Mouse (Mus musculus) hematopoietic stem cell, adult 5-6 weeks (primary cell): ENCODE measurements at regions not wholly inside any gene's neighbourhood (a gene's known extent, or its start where the extent isn't known, plus 50 kb on each side); places are given as distances from the start of the nearest gene placed in this dataset.
"Not testable (repeated sequence)": the region's sequence is repeated elsewhere in the genome, so short reads cannot be mapped to it uniquely, and the experiment has no call there.

Experiments used
- ATAC-seq, 2 experiments: fragments of 125-278 bp in 1 of 2; replicated peaks in 1 of 2; 2 replicates each; pipeline ENCODE4 v1.8.0; 2016 to 2017; ENCODE audit warnings: inconsistent platforms in 2 of 2, mild to moderate bottlenecking in 2 of 2, moderate number of reproducible peaks in 2 of 2, low read depth in 1 of 2, moderate TSS enrichment in 1 of 2; ENCODE audit not compliant: low FRiP score in 2 of 2, poor library complexity in 2 of 2, severe bottlenecking in 2 of 2, insufficient read depth in 1 of 2, low TSS enrichment in 1 of 2

DNA sequence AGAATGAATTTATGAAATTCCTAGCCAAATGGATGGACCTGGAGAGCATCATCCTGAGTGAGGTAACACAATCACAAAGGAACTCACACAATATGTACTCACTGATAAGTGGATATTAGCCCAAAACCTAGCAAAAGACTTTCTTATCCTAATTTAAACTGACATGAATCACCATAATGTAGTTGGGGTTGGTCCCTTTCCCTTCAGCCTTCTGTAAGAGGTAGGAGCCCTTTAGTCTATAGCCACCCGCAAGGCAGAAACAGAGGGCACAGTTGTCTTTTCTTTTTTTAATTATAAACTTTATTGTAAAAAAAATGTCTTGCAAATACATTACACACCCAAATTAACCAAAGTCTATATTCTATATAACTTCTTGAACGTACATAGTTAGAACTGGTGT, 81.3 kb downstream of the Ogfrl1 start:
- ATAC-seq: not testable (repeated sequence)

DNA sequence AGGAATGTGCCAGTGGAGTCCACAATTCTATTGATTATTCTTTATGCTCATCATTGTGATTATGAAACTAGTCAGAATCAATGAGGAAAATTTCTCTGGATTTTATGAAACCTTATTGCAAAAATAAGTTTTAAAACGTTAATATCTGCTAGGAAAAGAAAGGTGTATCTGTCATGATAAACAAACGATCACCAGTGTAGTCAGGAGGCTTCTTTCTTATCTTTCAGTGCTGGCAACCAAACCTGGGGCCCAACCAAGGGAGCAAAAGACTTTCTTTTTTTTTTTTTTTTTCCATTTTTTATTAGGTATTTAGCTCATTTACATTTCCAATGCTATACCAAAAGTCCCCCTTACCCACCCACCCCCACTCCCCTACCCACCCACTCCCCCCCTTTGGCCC, 82.7 kb downstream of the Ogfrl1 start:
- not testable (repeated sequence) for ATAC-seq

DNA sequence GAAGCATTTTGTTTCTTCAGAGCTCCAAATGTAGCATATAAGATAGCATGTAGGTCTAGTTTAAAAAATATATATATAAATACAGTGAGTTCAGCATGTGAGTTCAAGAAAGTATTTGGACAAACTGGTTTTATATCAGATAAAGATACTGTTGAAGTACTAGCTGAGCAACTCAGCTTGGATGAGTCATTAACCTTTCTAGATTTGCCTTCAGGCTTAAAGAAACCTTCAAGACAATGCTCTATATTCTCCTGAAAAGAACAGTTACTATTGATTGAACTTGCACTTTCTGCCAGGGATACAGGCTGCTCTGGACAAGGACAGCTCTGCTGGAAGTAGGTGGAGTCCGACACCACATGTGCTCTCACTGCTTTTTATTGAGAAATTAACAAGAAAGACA, 104.9 kb downstream of the Ogfrl1 start:
- no peak for ATAC-seq

DNA sequence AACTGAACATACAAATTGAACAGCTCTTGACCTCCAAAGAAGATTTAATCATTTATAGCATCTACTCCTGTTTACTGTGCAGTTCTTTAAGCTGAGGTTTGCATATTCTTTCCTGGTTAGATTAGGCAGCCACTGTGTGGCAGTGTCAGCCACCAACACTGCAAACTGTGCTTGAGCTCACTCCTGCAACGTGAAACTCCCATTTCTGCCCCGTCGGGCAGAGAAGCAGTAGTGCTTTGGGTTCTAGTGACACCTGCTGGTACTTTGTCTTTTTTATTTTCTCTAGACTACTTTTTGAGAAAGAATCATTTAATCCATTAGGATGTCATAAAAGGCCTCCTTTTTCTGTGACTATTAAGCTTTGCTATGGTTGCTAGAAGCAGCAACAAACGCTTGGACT, 110.8 kb downstream of the Ogfrl1 start:
- peak; percentile 88 to 93 for ATAC-seq

DNA sequence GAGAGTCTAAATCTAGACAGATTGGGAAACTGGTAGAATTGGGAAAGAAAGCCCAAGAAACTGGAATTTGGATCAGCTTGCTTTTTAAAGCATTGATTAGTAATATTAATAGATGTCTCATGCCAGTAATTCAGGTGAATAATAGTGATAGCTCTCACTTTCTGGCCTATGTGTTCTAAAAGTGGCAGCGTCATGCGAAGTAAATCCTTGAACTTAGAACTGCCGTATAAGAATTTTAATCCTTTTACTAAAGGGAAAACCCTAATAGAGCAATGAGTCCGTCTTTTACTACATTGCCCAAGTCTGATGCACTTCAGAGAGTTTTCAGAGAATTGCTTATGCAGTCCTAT, 114.7 kb downstream of the Ogfrl1 start:
- ATAC-seq: no peak

DNA sequence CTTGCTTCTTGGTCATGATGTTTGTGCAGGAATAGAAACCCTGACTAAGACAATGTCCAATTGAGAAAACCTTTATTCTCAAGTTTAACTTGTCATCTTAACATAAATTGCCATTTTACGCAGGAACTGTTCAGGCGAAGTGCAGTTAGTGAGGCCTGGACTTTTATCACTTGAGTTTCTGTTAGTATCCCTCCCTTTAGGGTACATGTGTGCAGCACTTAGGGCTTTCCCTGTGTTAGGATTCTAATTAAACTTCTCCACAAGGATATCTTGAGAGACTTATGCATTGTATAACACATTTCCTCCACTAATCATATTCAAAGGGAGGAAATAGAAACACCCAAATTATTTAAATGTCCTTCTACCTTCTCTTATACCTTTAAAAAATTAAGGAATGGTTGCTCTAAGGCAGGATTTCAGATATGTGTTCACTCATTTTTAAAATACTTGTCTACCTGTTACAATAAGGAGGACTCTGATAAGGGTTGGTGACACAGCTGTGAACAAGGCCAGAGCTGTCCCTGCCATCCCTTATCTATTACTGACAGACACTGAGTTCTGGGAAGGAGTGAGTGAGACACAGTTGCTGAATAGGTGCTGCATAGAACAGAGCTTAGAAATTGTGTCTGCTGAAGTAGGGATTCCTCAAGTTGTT, 115.2 kb downstream of the Ogfrl1 start:
- ATAC-seq: peak in 1 of 2 experiments; percentile 51; a peak in 1 of 4 replicates

DNA sequence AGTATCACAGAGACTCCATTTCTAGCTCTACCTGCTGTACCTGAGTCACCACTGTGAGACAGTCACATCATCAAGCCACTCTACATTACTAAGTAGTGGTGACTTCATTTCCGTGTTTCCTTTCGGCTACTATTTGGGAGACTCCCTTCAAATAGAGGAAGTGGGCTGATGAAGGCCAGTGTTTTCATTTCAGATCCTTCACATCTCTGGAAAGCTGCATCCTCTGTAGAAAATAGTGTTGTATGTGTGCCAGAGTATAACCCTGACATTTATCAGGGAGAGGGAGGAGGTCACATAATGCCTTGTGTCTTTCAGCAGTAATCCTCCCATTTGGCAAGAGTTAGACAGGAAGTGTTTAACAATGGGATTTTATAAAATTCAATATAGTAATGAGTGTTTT, 117.7 kb downstream of the Ogfrl1 start:
- no peak for ATAC-seq

DNA sequence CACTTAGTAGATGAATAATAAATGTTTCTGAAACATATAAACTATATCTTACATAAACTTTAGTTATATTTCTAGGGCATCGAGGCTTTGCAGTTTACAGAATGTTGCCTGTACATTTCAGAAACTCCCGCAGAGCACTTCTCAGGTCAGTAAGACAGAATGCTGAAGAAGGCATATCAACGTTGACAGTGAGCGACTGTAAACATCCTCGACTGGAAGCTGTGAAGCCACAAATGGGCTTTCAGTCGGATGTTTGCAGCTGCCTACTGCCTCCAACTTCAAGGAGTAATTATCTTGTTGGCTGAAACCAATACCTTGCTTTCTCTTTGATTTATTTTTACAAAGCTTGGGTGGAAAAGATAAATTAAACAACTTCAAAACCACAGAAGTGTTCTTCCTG, 125.5 kb downstream of the Ogfrl1 start:
- ATAC-seq: no peak

DNA sequence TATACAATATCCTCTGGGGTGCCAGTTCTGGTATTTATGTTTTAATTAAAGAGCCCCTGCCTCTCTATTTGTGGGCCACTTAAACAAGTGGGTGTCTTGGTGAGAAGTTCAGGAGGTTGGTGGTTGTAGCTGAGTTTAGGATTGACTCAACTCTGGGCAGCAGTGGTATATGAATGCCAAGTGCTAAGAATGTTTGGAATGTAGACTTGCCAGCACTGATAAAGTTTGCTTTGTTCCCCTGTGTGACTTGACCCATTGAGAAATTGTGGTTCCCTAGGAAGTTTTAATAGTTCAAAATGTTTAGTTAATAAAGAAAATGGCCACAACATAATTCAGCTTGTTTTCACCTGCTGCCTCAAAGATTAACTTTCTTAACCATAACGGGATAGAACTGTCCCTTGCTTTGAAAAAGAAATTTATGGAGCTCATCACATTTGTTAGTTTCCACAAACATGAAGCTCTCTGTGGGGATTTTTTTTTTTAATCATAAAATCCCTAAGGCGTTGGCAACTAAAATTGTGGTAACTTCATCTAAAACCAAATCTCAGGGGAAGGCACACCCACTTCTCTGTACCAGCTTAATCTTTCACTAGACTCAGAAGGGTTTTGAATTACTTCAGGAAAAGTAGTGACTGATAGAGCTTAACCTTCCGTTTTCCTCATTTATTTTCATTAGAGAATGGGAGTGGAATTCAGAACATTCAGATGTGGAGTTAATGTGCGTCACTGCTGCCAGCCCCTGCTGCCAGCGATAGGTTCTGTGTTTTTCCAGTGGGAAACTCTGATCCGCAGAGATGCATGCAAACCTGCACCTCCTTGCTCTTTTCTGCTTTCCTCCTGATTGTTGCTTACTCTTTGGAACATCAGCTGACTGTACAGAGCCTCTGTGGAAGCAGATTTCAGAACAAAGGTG, 126.4 kb downstream of the Ogfrl1 start:
- no peak for ATAC-seq

DNA sequence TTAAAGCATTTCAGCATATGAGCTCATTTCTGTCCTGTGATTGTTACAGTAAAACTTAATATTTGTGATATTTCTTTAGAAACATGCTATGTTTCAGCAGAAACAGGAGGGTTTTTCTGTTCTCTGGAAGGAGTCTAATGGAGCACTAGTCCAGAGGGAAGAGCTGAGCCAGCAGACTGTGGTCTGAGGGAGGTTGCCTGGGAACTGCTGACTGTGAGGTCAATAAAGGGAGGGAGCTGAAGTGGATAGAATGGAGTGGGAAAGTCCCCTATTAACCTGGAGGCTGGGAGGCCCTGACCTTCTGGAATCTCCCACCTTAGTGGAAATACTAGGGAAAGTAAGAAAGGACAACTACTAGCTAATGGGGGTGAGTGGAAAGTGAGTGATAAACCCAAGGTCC, 129.5 kb downstream of the Ogfrl1 start:
- ATAC-seq: no peak

DNA sequence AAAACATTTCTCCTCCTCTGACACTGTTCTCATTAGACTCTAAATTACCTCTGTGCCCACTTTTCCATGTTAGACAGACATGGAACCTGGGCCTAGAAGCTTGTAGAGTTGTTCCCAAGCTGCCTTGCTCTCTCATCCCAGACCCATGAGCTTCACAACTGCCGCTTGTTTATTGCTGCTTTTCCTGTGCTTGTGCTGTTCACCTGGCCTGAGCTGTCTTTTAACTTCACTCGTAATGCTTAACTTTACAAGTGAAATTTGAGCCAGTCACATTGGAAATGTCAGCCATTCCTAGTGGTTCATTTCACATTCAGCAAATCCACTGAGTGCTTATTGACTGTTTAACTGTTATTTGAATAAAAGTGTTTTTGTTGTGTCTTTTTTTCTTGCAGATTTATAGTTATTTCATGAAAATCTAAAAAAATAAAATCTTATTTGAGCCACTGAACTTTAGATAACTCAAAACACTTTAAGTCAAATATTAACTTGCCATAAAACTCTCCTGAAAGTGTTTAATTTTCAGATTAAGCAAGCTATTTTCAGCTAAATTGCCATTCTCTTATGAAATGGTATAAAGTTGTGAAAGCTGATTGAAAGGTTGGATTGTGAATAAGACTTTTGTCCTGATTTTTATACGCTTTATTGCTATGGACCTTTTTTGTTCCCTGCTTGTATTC, 131.9 kb downstream of the Ogfrl1 start:
- no peak for ATAC-seq

DNA sequence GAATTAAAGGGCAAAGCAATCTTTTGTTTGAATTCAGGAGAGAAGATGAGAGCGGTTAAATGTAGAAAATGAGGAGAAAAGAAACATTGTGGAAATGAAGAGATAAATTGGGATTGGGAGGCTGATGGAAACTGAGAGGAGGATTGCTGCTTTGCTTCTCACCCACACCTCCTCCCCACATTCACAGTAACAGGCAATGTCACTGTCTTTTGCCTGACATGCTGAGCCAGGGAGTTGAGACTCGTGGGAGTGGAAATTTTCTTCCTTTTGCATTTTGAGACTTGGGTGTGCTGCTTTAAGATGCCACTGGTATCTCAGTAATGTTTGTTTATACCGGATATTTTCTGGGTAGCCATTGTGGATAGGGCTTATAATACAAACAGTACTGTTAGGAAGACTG, 133.3 kb downstream of the Ogfrl1 start:
- ATAC-seq: no peak

DNA sequence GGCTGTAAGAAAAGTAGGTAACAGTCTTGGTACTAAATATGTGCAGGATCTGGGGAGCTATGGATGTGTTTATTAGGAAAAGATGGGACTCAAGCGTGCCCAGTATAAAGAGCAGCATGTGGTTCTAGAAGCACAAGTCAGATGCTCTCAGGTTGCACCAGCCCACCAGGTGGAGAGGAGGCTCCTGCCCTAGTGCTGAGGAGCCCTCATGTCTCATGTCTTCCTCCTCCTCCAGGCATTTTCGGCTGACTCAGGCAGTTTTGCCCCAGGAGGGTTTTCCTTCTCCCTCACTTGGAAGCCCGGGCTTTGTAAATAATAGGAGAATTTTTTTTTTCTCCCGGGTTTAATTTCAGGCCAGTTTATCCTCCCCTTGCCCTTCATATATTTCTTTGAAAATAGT, 133.8 kb downstream of the Ogfrl1 start:
- no peak for ATAC-seq

DNA sequence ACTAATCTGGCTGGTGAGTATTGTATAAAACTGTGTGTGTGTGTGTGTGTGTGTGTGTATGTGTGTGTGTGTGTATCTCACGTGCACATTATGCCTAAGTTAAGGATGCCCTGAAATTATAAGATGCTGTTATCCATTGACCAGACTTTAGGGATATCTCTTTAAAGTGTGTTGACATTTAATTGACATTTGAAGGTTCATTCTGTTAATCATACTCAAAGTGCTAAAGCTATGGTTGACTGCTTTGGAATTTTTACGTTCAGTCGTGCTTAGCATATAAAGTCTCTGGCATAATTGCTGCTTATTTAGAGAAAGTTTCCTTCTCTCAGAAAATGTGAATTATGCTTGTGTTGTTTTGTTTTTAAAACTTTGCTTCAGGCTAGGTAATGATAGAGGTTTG, 135.9 kb downstream of the Ogfrl1 start:
- no peak for ATAC-seq

DNA sequence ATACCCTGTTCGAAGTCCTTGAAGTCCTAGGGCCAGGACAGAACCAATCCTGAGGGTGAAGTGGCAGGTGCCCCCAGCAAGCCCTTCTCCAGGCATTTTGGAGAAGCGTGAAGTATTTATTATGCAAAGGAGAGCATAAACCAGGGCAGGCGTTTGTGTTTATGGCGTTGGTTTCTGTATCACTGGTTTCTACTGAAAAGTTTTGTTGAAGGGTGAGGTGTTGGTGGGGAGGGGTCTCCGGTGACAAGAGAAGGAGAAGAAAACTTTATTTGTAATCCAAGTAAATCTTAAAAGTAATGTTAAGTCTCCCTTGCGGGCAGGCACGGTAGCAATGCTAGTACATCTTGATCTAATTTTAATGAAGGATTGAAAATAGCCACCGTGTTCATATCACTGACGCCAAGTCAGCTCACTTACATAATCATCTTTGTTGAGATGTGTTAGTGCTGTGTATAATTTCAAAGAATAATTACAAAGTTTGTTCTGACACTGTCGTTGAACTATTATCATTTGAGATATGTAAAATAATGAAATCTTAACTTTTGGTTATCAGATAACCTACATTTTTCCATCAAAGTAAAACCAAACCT, 140.2 kb downstream of the Ogfrl1 start:
- ATAC-seq: no peak

DNA sequence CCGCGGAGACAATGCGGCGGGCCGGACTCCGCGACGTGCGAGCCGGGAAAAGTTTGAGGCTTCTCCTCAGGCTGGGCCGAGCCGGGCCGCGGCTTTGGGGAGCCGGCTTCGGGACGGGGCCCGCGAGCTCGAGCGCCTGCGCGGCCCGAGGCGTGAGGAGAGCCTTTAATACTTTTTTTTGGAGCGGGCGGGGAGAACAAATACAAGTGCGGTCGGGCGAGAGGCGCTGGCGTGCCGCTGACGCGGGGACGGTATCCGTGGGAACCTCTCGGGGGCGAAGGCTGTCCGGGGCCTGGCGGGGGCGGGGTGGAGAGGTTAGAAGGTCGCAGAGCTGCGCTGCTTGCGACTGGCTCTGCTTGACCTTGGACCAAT, 141.0 kb downstream of the Ogfrl1 start:
- ATAC-seq: peak; percentile 42 to 57

DNA sequence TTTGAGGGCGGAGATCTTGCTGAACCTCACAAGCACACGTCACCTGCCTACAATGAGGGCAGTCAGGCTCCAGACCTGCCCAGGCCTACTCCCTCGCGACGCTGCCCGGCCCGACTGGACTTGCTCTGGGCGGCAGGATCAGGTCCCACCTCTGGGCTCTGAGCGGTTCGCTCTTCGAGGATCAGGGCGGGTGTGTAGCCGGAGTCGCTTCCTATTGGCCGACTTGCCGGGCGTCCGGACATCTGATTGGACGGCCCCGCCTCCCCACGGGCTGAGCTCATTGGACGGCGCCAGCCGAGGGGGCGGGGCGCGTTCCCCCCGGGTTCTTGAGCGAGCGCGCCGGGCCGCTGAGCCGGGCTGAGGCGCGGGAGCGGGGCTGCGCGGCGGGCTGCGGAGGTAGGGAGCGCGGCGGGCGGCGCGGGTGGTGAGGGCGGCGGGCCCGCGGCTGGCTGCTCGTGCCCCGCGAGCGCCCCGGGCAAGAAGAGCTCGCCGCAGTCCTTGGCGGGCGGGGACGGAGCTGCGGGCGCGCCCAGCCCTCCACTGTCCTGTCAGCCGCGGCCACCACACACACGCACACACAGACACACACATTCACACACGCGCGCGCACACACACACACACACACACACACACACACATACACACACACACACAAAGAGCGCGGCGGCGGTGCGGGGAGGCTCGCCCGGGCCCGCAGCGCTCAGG, 141.5 kb downstream of the Ogfrl1 start:
- ATAC-seq: peak; percentile 99 to 100
